Mouse (Mus musculus) adrenal gland, postnatal 25 days (tissue): ENCODE results near the gene Crk. TPM values are rescaled to one million over a fixed set of nuclear protein-coding genes. Genes with fewer than 3 reads are reported as not detected.

ENCODE experiments used
- DNase-seq: peaks from one replicate; pipeline ENCODE4 v3.0.0; 2021; ENCODE audit warnings: mixed read lengths
- long read RNA-seq: library from polyadenylated mRNA; stranded (forward); transcript quantifications from one replicate; pipeline ENCODE4 v2.0.0, GENCODE M21; 2021
- total RNA-seq: library from RNA; stranded (reverse); gene quantifications from 2 replicates; pipeline ENCODE4 v1.2.3, GENCODE M21; 2021

Crk gene
- total RNA-seq = 112 and 117 TPM in 2 replicates
- long read RNA-seq, full-length matches to known transcripts = 27 of 47 reads
- long read RNA-seq, partial matches to known transcripts = 19 of 47 reads
- long read RNA-seq, other reads (novel, unspliced or antisense) = 1 of 47 reads

DNA sequence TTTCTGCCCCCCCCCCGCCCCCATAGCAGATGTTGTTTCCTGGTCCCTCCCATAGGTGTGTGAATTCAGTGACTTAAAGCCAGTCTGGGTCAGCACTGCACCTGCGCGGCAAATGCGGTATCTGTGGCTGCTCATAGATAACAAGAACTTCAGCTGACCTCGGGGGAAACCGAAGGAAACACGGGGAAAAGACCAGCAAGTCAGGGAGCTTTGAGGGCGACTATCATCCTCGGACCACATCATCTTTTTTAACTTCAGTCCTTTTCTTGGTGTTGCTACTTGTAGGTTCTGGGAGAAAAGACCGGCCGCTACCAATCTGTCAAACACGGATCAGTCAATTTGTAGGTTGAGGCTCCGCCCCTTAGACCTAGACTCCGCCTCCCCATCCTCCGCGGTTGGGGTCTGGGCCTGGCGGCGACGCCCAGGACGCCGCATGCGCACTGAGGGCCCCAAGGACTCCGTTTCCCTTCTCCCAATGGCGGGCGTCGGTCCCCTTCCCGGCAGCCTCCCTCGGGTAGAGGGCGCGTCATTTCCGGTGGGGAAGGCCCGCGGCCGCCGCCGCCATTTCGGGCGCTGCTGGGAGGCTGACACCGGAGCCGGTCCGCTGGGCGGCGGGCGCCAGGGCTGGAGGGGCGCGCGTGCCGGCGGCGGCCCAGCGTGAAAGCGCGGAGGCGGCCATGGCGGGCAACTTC, at the start of gene Crk:
Gene Crk (plus strand): TSS at position 513 of the 692 bp plus-strand sequence.
- peak; percentile 99 for DNase-seq

DNA sequence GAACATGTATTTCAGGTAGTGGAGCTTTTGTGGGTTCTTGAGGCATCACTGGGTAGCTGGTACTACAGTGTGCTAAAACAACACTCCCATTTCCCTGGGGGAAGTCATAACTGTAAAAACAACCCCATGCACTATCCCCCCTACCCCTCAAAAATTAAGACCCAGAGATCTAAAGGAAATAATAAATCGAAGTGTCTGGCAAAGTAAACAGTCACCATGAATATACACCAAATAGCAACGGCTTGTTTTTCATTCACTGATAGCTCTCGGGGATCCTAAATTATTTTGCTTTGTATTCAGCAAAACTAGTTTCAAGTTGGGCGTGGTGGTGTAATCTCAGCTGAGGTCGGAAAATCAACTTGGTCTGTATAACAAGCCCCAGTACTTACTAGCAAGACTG, 49.0 kb upstream of the Crk start:
- no peak for DNase-seq

DNA sequence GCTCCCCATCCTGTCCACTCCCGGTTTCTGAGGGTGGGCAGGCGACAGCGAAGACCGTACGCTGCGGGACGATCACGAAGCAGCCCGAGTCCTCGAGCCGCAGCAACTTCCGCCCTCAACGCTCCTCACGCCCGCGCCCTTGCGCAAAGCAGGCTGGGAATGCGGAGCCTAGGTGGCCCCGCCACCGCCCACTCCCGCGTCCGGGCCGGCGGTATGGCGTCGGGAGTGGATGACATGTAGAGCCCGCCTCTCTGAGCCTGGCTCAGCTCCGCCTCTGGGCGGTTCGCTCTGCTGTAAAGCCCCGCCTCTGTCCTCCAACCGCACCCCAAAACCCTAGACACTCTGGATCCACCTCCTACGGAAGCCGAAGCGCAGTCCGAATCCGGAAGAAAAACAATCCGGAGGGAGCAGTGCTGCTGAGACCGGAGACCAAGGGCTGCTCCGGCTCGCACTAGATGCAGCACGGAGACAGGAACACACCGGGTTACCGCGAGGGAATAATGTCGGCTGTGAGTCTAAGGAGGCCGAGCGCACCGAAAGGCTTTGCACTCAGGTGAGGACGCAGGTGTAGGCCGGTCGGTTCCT, 48.3 kb upstream of the Crk start, which contains the start of gene Inpp5k:
Gene Inpp5k (plus strand): TSS at position 344 of the 585 bp plus-strand sequence.
- DNase-seq = peak; percentile 94

DNA sequence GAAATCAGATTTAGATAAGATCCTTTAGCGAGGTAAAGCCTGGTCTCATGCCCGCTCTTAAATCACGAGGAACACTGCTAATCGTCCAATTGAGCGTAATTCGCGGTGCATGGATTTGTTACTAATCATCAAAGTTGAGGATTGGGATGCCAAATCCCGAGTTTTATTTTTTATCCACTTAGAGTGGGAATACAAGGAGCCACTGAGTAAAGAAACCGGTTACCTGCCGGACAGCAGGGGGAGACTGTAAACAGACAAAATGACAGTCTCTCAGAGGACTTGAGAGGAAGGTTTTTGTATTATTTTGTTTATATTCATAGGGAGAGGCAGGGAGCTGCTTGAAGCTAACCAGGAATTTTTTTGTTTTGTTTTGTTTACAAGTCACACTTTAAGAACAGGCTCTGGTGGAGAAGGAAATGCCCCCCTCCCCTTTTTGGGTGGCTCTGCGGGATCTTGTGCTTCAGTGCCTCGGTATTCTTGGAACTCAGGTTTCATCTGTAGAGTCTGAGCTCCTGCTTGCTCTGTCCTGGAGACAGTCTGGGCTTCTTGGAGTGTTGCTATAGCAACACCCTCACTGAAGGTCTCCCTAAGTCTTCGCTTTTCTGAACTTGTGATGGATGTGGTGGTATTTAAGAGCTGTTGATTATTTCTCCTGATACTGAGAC, 47.4 kb upstream of the Crk start:
- DNase-seq = no peak

DNA sequence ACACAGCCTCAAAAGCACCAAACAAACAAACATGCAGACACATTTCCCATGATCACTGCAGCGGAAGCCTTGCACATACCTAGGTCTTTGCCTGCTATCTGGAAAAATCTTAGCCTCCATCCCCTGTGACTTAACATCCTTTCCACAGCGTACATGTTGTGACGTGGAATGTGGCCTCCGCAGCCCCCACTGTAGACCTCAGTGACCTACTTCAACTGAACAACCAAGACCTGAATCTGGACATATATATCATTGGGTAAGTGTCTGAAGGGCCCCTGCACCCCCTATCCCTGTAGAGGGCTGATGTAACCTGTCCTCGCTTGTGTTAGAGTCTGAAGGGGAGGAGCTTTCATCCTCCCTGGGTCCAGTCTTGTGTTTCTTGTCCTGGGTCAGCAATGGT, 46.1 kb upstream of the Crk start:
- no peak for DNase-seq

DNA sequence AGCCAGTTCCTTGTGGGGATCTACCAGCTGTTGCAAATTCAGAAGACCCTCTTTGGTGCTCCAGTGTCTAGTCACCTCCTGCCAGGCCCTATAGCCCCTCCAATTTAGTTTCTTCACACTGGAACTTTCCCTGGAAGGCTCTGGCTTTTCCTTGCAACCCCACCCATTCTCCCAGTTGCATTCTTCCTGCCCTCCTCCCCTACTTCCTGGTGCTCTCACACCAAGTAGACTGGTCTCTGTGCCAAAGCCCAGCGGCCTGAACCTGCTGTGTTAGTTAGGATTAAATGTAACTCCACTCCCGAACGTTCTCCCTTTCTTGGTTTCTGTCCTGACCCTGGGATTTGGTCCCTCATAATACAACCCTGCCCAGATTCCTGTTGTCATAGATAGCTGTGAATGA, 44.3 kb upstream of the Crk start:
- DNase-seq = no peak

DNA sequence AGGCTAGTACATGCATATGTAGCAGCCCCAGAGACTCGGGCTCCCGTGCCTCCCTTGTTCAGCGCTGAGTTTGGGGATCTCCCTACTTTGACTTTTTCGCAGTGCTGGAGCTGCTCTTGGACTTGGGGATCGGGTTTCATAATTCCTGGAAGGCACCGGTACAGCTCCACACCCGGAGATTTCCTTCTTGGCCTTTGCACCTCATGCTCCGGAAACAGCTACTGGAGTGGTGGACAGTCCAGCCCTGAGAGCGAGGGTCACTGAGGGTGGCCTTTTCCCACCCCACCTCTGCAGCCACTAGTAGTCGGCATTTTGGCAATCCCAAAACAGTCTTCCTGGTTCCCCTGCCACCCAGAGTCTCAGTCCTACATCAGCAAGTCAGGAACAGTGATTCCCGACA, 43.7 kb upstream of the Crk start:
- DNase-seq = no peak

DNA sequence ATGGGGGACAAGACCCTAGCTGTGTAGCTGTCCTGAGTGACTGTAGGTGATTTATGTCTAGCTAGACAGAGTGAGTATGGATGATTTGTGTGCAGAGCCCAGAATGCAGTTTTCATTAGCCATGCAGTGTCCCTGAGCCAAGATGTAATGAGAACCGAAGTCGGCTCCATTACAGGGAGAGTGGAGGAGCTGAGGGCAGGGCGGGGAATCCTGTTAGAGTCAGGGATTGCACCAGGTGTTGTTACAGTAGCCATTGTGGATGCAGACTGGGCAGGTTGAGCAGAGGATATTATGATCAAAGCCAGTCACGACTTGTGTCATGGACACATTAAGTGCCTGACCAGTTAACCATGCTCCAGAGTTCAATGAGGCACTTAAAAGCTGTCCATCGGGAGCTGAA, 35.7 kb upstream of the Crk start:
- no peak for DNase-seq

DNA sequence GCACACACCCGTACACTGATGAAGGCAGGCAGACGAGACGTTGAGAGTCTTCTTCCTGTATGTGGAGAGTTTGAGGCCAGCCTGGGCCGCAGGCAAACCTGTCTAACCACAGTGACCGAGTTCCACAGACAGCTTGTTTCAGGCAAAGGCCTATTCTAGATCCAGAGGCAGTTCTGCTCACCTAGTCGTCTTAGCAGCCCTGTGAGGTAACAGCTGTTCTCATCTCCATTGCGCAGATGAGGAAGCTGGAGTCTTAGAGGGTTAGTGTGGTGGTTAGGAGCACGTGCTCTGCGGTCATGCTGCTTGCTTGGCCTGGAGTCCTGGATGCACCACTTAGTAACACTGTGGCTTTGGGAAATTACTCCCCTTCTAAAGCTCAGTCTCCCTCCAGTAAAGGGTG, 34.4 kb upstream of the Crk start:
- DNase-seq = no peak

DNA sequence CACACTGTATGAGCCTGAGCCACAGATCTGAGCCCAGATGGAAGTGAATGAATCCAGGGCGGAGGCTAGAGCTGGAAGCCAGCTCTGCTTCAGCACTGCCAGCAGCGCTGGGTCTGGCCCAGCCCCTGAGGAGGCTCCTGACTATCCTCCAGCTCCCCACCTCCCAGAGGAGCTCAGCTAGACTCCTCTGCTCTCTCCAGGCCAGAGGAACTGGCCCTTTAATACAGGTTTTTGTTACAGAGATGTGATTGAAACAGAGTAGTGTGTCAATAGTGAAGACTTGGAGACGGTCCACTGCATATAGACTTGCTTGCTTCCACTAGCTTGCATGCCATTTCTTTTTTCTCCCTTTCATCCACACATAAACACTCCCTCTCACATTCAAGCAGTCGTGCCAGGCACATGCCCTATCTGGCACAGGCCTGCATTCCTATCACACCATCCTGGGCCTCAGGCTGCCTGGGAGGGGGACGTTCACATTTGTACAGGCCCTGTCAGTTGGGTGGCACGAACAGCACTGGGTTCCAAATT, 31.3 kb upstream of the Crk start:
- DNase-seq = peak; percentile 29

DNA sequence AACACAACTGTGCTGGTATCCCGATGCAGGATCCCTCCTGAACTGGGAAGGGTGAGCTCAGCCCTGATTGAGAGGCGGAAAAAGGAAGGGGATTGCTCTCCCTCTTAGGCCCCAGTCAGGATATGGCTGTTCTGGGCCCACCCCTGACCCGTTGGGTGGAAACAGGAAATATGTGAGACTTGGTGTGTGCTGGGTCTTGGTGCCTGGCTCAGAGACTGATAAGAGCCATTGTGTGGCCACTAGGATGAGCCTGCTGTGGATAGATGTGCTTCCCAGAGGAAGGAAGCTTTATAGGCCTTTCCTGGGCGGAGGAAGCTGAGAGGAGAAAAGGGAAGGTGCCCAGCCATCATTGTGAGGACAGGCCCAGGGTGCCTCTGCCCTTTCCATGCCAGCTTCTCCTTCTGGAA, 29.9 kb upstream of the Crk start:
- no peak for DNase-seq

DNA sequence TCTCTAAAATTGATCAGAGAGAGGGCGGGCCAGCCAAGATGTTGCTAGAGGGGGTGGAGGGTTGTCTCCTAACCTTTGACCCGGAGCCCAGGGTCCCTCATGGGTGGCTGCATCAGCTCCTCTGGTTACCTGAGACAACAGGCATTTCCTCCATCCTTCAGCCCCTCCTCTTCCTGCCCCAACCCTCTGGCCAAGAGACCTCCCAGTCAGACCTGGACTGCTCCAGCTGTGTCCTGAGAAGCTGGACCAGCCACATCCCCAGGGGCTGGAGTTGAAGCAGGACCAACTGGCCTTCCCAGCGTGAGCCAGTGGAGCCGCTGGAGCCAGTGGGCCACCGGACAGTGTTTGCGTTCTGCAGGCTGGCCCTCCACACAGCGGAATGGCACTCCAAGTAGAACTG, 28.7 kb upstream of the Crk start, which contains the start of gene Myo1c:
Gene Myo1c (plus strand): TSS at position 194 of the 400 bp plus-strand sequence.
- peak; percentile 55 for DNase-seq

DNA sequence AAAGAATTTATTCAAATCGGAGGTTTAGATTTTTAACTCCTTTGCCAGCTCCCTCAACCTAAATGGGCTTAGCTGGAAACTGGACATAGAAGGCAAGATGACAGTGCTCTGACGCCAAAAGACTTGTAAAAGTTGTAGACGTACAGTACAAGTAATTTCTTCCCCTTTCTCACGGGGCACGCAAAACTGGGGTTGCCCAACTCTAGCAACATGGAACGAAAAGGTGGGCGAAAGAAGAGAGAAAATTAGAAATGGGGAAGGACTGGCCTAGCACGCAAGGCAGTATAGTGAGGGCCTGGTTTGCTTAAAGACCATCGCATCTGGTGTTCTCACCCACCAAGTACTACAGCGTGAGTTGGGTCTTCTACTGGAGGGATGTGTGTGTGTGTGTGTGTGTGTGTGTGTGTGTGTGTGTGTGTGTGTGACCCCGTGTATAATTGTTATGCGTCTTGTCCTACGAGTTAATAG, 28.1 kb upstream of the Crk start:
- DNase-seq = no peak

DNA sequence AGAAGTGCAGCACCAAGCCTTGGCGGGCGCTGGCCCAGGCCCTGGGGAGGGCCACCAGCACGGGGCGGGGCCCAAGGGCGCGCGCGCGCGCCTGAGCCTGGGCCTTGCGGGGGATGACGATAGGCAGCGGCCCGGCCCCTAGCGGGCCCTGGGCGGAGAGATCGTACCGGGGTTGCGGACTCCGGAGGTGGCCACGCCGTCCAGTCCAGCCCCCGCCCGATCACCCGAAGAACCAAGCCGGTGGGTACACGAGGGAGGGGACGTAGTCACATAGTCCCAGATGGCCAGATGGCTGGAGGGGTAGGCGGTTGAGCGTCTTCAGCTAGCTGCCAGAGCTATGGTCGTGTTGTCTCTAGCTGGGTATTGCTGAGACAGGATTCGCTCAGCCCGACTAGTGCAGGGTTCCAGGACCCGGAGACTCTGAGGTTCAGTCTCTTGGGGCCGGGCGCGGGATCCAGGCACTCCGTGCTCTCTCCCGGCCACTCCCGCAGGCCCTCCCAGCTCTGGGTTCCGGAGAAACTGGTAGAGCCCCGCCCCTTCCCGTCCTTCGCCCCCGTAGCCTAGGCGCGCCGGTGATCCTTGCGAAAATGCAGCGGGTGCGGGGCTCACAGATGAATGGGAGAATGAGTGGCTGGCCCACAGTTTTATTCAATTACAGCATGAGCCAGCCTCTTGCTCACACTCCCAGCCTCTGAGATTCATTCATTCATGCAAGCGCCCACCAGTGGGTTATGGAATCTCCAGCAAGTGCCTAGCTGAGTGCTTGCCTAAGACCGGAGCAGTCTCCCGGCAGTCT, 27.4 kb upstream of the Crk start:
- peak; percentile 88 for DNase-seq

DNA sequence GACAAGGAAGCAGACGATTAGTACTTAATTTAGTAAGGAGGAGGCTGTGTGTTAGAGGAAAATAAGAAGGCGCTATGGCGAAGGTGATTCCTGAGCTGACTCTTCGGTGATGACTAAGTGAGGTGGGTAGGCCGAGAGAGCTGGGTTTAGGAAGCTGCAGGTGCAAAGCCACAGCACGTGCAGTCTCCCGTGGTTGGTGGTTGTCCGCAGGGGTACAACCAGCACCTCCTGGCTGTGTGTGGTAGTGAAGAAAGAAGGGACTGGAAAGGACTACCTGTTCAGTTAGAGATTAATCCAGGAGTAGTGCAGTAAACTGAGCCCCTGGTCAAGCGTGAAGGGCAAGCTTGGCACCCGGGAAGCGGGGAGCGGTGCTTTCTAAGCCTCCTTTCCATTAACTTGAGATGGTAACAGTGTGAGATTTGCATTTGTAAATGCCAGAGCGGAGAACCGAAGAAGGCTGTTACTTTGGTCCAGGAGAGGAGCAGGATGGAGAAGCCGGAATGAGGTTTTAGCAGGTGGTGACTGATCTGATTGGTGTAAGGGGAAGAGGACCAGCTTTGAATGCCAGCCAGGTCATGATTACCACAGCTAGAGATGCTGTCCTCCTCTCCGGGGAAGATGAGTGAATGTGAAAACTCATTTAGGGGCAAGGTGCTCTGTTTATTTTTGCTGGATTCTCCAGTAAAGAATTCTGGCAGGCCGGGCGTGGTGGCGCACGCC, 26.7 kb upstream of the Crk start:
- no peak for DNase-seq

DNA sequence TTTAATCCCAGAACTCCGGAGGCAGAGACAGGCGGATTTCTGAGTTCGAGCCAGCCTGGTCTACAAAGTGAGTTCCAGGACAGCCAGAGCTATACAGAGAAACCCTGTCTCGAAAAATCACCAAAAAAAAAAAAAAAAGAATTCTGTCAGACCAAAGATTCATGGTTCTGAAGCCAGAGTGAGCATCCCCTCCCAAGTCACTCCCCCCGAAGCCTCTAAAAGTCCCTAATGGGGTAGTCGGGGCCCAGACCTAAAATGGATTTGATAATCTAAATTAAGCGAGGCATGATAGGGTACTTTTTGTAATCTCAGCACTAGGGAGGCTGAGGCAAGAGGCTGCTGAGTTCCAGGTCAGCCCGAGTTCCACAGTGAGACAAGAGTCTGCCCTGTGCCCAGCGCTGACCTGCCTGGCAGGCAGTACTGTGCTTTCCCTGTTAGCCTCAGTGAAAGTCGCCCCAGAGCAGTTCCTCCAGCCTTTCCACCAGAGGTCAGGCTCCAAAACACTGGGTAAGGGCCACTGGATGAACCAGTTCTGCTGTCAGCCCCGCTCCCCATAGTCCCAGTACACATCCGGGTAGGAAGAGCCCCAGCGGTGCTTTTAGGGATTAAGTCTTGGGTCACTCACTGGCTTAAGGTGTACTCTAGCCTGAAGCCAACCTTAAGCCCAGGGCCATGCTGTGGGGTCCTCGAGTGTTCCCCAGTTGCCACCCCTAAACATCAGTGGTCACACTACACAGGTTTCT, 25.9 kb upstream of the Crk start:
- DNase-seq = no peak

DNA sequence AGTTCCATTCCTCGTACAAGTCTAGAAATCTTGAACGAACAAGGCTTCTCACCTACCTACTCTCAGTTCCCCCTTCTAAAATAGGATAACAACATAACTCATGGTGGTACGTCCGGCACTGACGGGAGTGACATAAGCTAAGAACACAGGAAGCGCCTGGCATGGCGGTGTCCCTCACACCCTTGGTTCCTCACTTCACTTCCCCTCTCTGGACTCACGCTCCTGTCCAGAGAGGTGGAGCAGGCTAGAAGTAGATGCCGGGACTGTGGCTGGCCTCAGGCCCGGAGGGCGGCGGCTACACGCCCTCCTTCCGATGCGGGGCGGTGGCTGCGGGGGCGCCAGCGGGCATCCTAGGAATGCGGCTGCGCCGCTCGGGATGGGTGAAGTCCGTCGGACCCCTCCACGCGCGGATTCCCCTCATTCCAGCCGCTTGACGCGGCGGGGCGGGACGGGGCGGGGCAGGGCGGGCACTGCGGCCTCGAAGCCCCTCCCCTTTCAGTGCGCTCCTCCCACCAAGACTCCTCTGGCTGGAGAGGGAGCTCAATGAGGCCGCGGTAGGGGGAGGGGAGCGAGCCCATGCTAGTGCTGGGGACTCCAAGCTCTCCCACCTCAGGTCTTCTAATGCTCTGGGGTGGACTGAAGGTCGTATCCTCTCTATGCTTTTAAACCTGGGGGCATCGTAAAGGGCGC, 25.1 kb upstream of the Crk start:
- peak; percentile 80 for DNase-seq

DNA sequence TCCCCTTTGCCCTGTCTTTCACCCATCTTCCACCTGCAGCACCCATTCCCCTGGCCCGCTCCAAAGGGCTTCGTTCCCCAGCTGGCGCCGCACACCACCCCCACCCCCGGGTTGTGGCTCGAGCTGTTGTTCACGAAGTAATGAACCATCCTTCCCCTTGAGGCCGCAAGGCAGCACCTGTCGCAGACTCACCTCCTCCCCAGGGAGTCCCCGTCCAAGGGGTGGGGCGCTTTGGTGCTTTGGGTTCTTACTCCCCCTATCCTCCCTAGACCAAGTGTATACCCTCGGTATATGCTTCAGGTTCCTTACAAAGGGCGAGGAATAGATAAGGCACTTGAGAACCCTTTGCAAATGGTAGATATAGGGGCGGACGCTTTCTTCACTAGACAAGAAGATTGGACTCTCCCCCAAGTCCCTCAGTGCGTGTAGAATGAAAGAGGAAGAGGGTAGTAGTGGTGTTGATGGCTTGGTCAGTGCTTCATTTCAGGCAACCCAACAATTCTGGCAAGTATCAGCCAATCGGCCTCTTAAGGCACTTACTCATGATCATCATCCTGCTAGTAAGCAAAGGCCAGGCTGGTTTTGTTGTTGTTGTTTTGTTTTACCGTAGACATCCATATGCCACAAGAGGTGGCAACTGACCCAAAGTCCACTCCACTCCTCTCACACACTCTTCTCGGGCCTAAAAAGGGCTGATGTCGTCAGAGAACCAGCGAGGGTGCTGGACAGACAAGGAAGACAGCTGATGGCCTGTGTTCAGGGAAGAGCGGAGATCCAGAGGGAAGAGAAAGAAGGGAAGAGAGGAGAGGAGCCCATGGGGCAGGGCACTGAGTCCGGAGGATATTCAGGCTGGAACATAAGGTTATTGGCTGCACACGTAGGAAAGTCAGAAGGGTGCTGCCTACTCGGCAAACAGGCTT, 24.3 kb upstream of the Crk start:
- DNase-seq = peak; percentile 20
